Mouse (Mus musculus) embryonic facial prominence, embryonic 14.5 days (tissue): Measurements from ENCODE around the gene Gm20388. TPM values are rescaled to one million over a fixed set of nuclear protein-coding genes. Genes with fewer than 3 reads are reported as not detected.

Experiments
- ATAC-seq: fragments of 200-750 bp; cut with Nextera tagmentation; 2 replicates; pipeline ENCODE4 v1.8.0; 2017; ENCODE audit warnings: low read depth, moderate number of reproducible peaks, moderate TSS enrichment
- DNase-seq: peaks from one replicate; pipeline ENCODE4 v3.0.0-alpha.2; 2015; ENCODE audit warnings: low spot score
- H3K27ac ChIP-seq: fragments of 300-500 bp; sonication (generic); replicated peaks from 2 replicates; pipeline ENCODE4 v1.5.1; 2014; ENCODE audit warnings: low read depth, mild to moderate bottlenecking, low read length, moderate library complexity
- H3K27me3 ChIP-seq: fragments of 300-500 bp; sonication (generic); replicated peaks from 2 replicates; pipeline ENCODE4 v1.6.1; 2014; ENCODE audit warnings: low read length; ENCODE audit not compliant: control insufficient read depth, insufficient read depth
- H3K36me3 ChIP-seq: fragments of 300-500 bp; sonication (generic); 2 replicates; pipeline ENCODE4 v1.6.1; 2014; ENCODE audit warnings: low read length, mixed read lengths; ENCODE audit not compliant: control insufficient read depth, insufficient read depth
- H3K4me1 ChIP-seq: fragments of 300-500 bp; sonication (generic); 2 replicates; pipeline ENCODE4 v1.6.1; 2014; ENCODE audit warnings: antibody characterized with exemption, low read length; ENCODE audit not compliant: control insufficient read depth, insufficient read depth
- H3K4me2 ChIP-seq: fragments of 300-500 bp; sonication (generic); 2 replicates; pipeline ENCODE4 v1.6.1; 2014; ENCODE audit warnings: low read depth, mild to moderate bottlenecking, low read length, moderate library complexity, mixed read lengths
- H3K4me3 ChIP-seq: fragments of 300-500 bp; sonication (generic); 2 replicates; pipeline ENCODE4 v1.5.1; 2014; ENCODE audit warnings: low read depth, mild to moderate bottlenecking, low read length
- H3K9ac ChIP-seq: fragments of 300-500 bp; sonication (generic); 2 replicates; pipeline ENCODE4 v1.6.1; 2014; ENCODE audit warnings: low read depth, mild to moderate bottlenecking, low read length, moderate library complexity, mixed read lengths
- H3K9me3 ChIP-seq: fragments of 300-500 bp; sonication (generic); 2 replicates; pipeline ENCODE4 v1.6.1; 2016; ENCODE audit warnings: low read length; ENCODE audit not compliant: control insufficient read depth
- WGBS: fragments of 180-500 bp; shearing (Covaris S2); extraction: QIAGEN DNeasy Blood & Tissue Kit; methylation state at CpG from one replicate; pipeline ENCODE4 v1.1.7; 2014; 5-methylcytosine and 5-hydroxymethylcytosine counted together
- polyA plus RNA-seq: library from polyadenylated mRNA; unstranded; fragments of >200 nt; fragmentation: Nextera tagmentation; extraction: Ambion mirVana; gene quantifications from 2 replicates; pipeline ENCODE4 v1.2.1, GENCODE M21; 2014

The Gm20388 gene
- polyA plus RNA-seq, 1 experiment from 2014 or later = not detected

DNA sequence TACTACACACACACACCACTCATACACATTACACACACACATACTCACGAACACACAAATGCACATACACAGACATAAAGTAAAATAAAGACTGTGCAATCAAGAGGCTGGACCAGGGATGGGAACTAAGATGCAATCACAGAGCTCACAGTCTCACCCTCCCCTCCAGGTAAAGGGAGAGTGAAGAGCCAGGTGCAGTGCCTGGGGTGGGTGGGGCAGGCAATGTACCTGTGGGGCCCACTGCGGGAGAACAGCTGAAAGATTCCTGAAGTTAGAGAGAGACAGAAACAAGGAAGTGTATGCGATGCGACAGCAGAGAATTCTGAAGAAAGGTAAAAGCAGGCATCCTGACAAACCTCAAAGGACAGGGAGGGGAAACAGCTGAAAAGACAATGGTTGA is 3884.1 kb downstream of the Gm20388 start:
- Histone ChIP-seq H3K4me2 (no peak overlapping the region), H3K4me3 (no peak overlapping the region), H3K36me3 (no peaks in the 10 kb centered on the region), H3K4me1 (peaks cover 9% of the 10 kb centered on the region; the same call in 1 of the 2 replicates), H3K27me3 (no peaks in the 10 kb centered on the region), H3K9ac (no peak overlapping the region), H3K9me3 (no peaks in the 10 kb centered on the region), H3K27ac (no peak overlapping the region)
- WGBS = 71% methylated on average over 4 of the region's 4 CpGs
- DNase-seq (no peak), ATAC-seq (no peak)

DNA sequence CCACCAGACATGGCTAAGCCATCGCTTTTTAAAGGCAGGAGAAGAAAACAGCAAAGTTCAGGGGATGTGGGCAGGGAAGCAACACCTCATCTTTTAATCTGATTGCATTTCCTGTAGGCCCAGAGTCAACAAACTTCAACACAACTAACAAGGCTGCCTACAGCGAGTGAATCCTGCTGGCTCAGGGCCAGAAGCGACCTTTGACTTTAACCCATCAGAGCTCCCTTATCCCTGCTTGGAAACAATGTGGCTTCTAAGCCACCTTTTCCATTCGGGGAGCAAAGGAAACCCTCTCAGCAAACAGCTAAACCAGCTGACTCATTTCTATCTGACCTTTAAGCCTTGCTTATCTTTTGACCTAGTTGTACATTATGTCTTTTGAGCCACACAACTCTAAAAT is 3886.1 kb downstream of the Gm20388 start:
- 34% methylated on average over 4 of the region's 4 CpGs for WGBS
- DNase-seq (no peak), ATAC-seq (no peak)

GRCm38 (mm10) chr8:123797928-123798327 is 3887.3 kb downstream of the Gm20388 start:
- Histone ChIP-seq H3K9me3 (no peaks in the 10 kb centered on the region), H3K27me3 (no peaks in the 10 kb centered on the region), H3K4me3 (no peak overlapping the region), H3K27ac (no peak overlapping the region), H3K4me2 (no peak overlapping the region), H3K9ac (no peak overlapping the region), H3K36me3 (no peaks in the 10 kb centered on the region), H3K4me1 (peaks cover 9% of the 10 kb centered on the region; the same call in 1 of the 2 replicates)
- ATAC-seq (no peak), DNase-seq (no peak)
- WGBS = 90% methylated on average over 15 of the region's 15 CpGs

More for the DNA sequence above, 3886.1 kb downstream of the Gm20388 start:
- H3K36me3 ChIP-seq = no peaks in the 10 kb centered on the region
- H3K27me3 ChIP-seq = no peaks in the 10 kb centered on the region
- no peak overlapping the region for H3K4me3 ChIP-seq
- H3K27ac ChIP-seq = no peak overlapping the region
- no peaks in the 10 kb centered on the region for H3K9me3 ChIP-seq
- H3K4me1 ChIP-seq = peaks cover 9% of the 10 kb centered on the region; the same call in 1 of the 2 replicates
- H3K4me2 ChIP-seq = no peak overlapping the region
- no peak overlapping the region for H3K9ac ChIP-seq

DNA sequence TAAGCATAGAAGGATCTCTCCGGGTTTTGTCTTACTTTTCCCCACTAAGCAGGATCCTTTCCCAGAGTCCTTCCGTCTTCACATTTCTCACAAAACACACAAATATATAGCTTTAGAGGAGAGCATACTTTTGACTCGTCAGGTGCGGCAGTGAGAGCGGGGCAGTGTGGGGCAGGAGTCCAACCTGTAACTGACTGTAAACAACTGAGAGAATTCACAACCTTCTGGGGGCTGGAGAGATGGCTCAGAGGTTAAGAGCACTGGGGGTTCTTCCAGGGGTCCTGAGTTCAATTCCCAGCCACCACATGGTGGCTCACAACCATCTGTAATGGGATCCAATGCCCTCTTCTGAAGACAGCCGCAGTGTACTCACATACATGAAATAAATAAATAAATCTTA is 3888.8 kb downstream of the Gm20388 start:
- H3K4me1 ChIP-seq = peaks cover 9% of the 10 kb centered on the region; the same call in 1 of the 2 replicates
- no peak overlapping the region for H3K4me2 ChIP-seq
- DNase-seq (no peak), ATAC-seq (no peak)
- no peak overlapping the region for H3K9ac ChIP-seq
- H3K9me3 ChIP-seq = no peaks in the 10 kb centered on the region
- 46% methylated on average over 6 of the region's 6 CpGs for WGBS
- H3K4me3 ChIP-seq = no peak overlapping the region
- H3K36me3 ChIP-seq = no peaks in the 10 kb centered on the region
- peak overlapping the region; percentile 28; the same call in 1 of the 2 replicates for H3K27ac ChIP-seq
- H3K27me3 ChIP-seq = no peaks in the 10 kb centered on the region

- 21% methylated on average over 3 of the region's 3 CpGs for WGBS
- Histone ChIP-seq H3K9me3 (no peaks in the 10 kb centered on the region), H3K4me3 (no peak overlapping the region), H3K4me2 (no peak overlapping the region), H3K4me1 (peaks cover 9% of the 10 kb centered on the region; the same call in 1 of the 2 replicates), H3K9ac (no peak overlapping the region), H3K27ac (peak overlapping the region; percentile 10; the same call in 1 of the 2 replicates), H3K36me3 (no peaks in the 10 kb centered on the region), H3K27me3 (no peaks in the 10 kb centered on the region)
- ATAC-seq (peak; percentile 55), DNase-seq (peak; percentile 83)
These were observed 3889.2 kb downstream of the Gm20388 start for GRCm38 (mm10) chr8:123799885-123800284.

- Histone ChIP-seq H3K27me3 (no peaks in the 10 kb centered on the region), H3K36me3 (no peaks in the 10 kb centered on the region), H3K4me1 (peaks cover 9% of the 10 kb centered on the region; the same call in 1 of the 2 replicates), H3K4me2 (no peak overlapping the region), H3K4me3 (no peak overlapping the region), H3K27ac (no peak overlapping the region), H3K9ac (no peak overlapping the region), H3K9me3 (no peaks in the 10 kb centered on the region)
- WGBS = 82% methylated on average over 4 of the region's 7 CpGs
- DNase-seq (no peak), ATAC-seq (no peak)
These were observed 3890.2 kb downstream of the Gm20388 start for GRCm38 (mm10) chr8:123800867-123801266.

GRCm38 (mm10) chr8:123801538-123801937 is 3890.9 kb downstream of the Gm20388 start:
- H3K9me3 ChIP-seq = no peaks in the 10 kb centered on the region
- WGBS = 73% methylated on average over 2 of the region's 2 CpGs
- ATAC-seq (no peak), DNase-seq (no peak)
- no peak overlapping the region for H3K27ac ChIP-seq
- H3K27me3 ChIP-seq = no peaks in the 10 kb centered on the region
- H3K4me3 ChIP-seq = no peak overlapping the region
- no peak overlapping the region for H3K4me2 ChIP-seq
- H3K9ac ChIP-seq = no peak overlapping the region
- H3K36me3 ChIP-seq = no peaks in the 10 kb centered on the region
- H3K4me1 ChIP-seq = peaks cover 10% of the 10 kb centered on the region; the same call in 1 of the 2 replicates

GRCm38 (mm10) chr8:123803639-123804038 is 3893.0 kb downstream of the Gm20388 start:
- Histone ChIP-seq H3K4me2 (no peak overlapping the region), H3K27ac (no peak overlapping the region), H3K4me3 (no peak overlapping the region), H3K9ac (no peak overlapping the region), H3K4me1 (peaks cover 19% of the 10 kb centered on the region), H3K27me3 (no peaks in the 10 kb centered on the region), H3K9me3 (no peaks in the 10 kb centered on the region), H3K36me3 (no peaks in the 10 kb centered on the region)
- DNase-seq (no peak), ATAC-seq (no peak)
- 88% methylated on average over 1 of the region's 1 CpGs for WGBS

GRCm38 (mm10) chr8:123804586-123804985 is 3893.9 kb downstream of the Gm20388 start:
- ATAC-seq (no peak), DNase-seq (no peak)
- Histone ChIP-seq H3K27ac (no peak overlapping the region), H3K27me3 (no peaks in the 10 kb centered on the region), H3K4me3 (no peak overlapping the region), H3K9ac (no peak overlapping the region), H3K4me1 (peaks cover 11% of the 10 kb centered on the region), H3K4me2 (no peak overlapping the region), H3K9me3 (no peaks in the 10 kb centered on the region), H3K36me3 (no peaks in the 10 kb centered on the region)
- 82% methylated on average over 7 of the region's 7 CpGs for WGBS
